Mouse (Mus musculus) forebrain, embryonic 14.5 days (tissue): ENCODE results near the gene Rgs9. TPM values are rescaled to one million over a fixed set of nuclear protein-coding genes. Genes with fewer than 3 reads are reported as not detected.

Experiments
- ATAC-seq: fragments of 200-750 bp; cut with Nextera tagmentation; 2 replicates; pipeline ENCODE4 v1.8.0; 2017; ENCODE audit warnings: mild to moderate bottlenecking, moderate library complexity
- DNase-seq: peaks from one replicate; pipeline ENCODE4 v3.0.0-alpha.2; 2015; ENCODE audit warnings: low spot score
- H3K27ac ChIP-seq: fragments of 300-500 bp; sonication (generic); 2 replicates; pipeline ENCODE4 v1.5.1; 2014; ENCODE audit warnings: low read depth, mild to moderate bottlenecking, control low read depth, low read length, moderate library complexity
- H3K27me3 ChIP-seq: fragments of 300-500 bp; sonication (generic); replicated peaks from 2 replicates; pipeline ENCODE4 v1.6.1; 2014; ENCODE audit warnings: low read length, control low read depth, mixed read lengths; ENCODE audit not compliant: control insufficient read depth, insufficient read depth
- H3K36me3 ChIP-seq: fragments of 300-500 bp; sonication (generic); 2 replicates; pipeline ENCODE4 v1.6.1; 2014; ENCODE audit warnings: low read length, control low read depth; ENCODE audit not compliant: control insufficient read depth, insufficient read depth
- H3K4me1 ChIP-seq: fragments of 300-500 bp; sonication (generic); 2 replicates; pipeline ENCODE4 v1.6.1; 2014; ENCODE audit warnings: antibody characterized with exemption, low read length, control low read depth; ENCODE audit not compliant: control insufficient read depth, insufficient read depth
- H3K4me2 ChIP-seq: fragments of 300-500 bp; sonication (generic); 2 replicates; pipeline ENCODE4 v1.6.1; 2014; ENCODE audit warnings: mild to moderate bottlenecking, control low read depth, low read length
- H3K4me3 ChIP-seq: fragments of 300-500 bp; sonication (generic); 2 replicates; pipeline ENCODE4 v1.5.1; 2014; ENCODE audit warnings: low read depth, low read length, control low read depth
- H3K9ac ChIP-seq: fragments of 300-500 bp; sonication (generic); 2 replicates; pipeline ENCODE4 v1.6.1; 2014; ENCODE audit warnings: mild to moderate bottlenecking, low read length, control low read depth, moderate library complexity
- H3K9me3 ChIP-seq: fragments of 300-500 bp; sonication (generic); replicated peaks from 2 replicates; pipeline ENCODE4 v1.6.1; 2016; ENCODE audit warnings: low read length, control low read depth, mixed read lengths; ENCODE audit not compliant: control insufficient read depth
- WGBS: fragments of 180-500 bp; shearing (Covaris S2); extraction: QIAGEN DNeasy Blood & Tissue Kit; methylation state at CpG from one replicate; pipeline ENCODE4 v1.1.7; 2014; 5-methylcytosine and 5-hydroxymethylcytosine counted together
- polyA plus RNA-seq: library from polyadenylated mRNA; unstranded; fragments of >200 nt; fragmentation: Nextera tagmentation; extraction: Ambion mirVana; gene quantifications from 2 replicates; pipeline ENCODE4 v1.2.1, GENCODE M21; 2014

Gene Rgs9
- polyA plus RNA-seq, 1 experiment from 2014 or later: 4.3 TPM

- Histone ChIP-seq H3K4me1 (peaks cover 11% of the 10 kb centered on the region), H3K4me2 (no peak overlapping the region), H3K27ac (no peak overlapping the region), H3K27me3 (no peaks in the 10 kb centered on the region), H3K9me3 (no peaks in the 10 kb centered on the region), H3K9ac (no peak overlapping the region), H3K4me3 (no peak overlapping the region), H3K36me3 (no peaks in the 10 kb centered on the region)
- WGBS: 89% methylated on average over 6 of the region's 6 CpGs
- DNase-seq (no peak), ATAC-seq (no peak)
These were observed 59.3 kb downstream of the Rgs9 start for GRCm38 (mm10) chr11:109238671-109239070.

DNA sequence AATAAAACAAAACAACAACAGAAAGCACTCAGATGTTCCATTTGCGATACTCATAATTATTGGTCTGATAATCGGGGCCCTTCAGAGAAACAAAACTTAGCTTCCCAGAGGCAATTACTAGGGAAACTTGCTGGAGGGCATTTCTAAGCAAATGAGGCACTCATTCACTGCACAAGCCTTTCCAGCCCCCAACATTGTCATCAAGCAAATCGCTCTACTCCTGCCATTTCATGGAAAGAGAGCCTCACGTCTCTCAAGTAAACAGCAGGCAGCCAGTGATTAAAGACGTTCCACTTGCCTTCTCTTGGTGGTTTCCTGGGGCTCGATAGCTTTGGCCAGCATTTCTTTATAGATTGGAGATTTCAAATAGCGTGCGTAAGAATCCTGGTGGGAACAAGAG lies 60.1 kb downstream of the Rgs9 start:
- peak; percentile 61 for DNase-seq
- Histone ChIP-seq H3K27me3 (no peaks in the 10 kb centered on the region), H3K4me3 (no peak overlapping the region), H3K9ac (no peak overlapping the region), H3K4me1 (peaks cover 11% of the 10 kb centered on the region), H3K27ac (no peak overlapping the region), H3K4me2 (no peak overlapping the region), H3K9me3 (no peaks in the 10 kb centered on the region), H3K36me3 (no peaks in the 10 kb centered on the region)
- 3% methylated on average over 8 of the region's 8 CpGs for WGBS
- no peak for ATAC-seq

DNA sequence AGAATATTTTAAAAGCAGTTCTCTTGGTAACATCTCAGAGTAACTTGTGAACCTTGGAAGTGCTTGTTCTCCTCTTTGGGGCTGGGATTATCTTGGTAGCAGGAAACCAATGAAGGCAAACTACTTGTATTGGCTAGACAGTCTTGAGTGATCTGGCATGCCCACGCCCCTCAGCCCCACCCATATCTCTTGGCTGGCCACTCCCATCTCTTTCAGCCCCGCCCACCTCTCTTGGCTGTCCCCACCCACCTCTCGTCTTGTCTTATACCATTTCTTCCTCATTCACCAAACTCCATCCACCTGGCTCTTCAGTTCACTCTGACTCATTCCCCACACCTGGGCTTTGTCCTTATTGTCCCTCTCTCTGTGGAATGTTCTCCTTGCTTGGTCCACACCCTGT lies 64.3 kb downstream of the Rgs9 start:
- Histone ChIP-seq H3K9ac (no peak overlapping the region), H3K36me3 (no peaks in the 10 kb centered on the region), H3K27me3 (no peaks in the 10 kb centered on the region), H3K4me2 (no peak overlapping the region), H3K27ac (no peak overlapping the region), H3K4me3 (no peak overlapping the region), H3K4me1 (peaks cover 11% of the 10 kb centered on the region), H3K9me3 (no peaks in the 10 kb centered on the region)
- ATAC-seq (no peak), DNase-seq (no peak)
- WGBS: 78% methylated on average over 3 of the region's 3 CpGs

GRCm38 (mm10) chr11:109232811-109233210 lies 65.1 kb downstream of the Rgs9 start:
- no peak for ATAC-seq
- Histone ChIP-seq H3K36me3 (no peaks in the 10 kb centered on the region), H3K4me2 (no peak overlapping the region)

DNA sequence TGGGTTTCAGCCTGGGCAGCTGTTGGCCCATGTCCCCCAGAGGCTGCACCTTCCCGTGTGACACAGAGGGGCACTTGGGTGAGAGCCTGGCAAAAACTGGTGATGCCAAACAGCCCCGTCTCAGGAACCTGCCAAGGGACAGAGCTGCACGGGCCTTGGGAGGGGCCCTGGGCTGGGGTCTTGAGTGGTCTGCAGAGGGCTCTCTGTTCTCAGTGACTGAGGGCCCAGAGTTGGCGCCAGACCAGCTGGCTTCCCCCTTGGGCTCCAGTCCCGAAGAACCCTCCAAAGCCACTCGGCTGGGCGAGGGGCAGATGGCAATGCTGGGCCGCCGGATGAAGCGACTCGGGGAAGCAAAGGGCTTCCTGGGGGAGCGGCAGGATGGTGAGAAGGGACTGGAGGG lies 70.8 kb downstream of the Rgs9 start:
- no peak overlapping the region for H3K4me3 ChIP-seq
- H3K9me3 ChIP-seq: no peaks in the 10 kb centered on the region
- 73% methylated on average over 12 of the region's 12 CpGs for WGBS
- H3K4me2 ChIP-seq: no peak overlapping the region
- no peak overlapping the region for H3K9ac ChIP-seq
- H3K36me3 ChIP-seq: no peaks in the 10 kb centered on the region
- DNase-seq (peak; percentile 20), ATAC-seq (no peak)
- H3K27me3 ChIP-seq: no peaks in the 10 kb centered on the region
- H3K4me1 ChIP-seq: no peaks in the 10 kb centered on the region
- no peak overlapping the region for H3K27ac ChIP-seq

More at GRCm38 (mm10) chr11:109232811-109233210, 65.1 kb downstream of the Rgs9 start:
- no peak overlapping the region for H3K4me3 ChIP-seq
- no peaks in the 10 kb centered on the region for H3K9me3 ChIP-seq
- no peaks in the 10 kb centered on the region for H3K27me3 ChIP-seq
- H3K9ac ChIP-seq: no peak overlapping the region
- DNase-seq: no peak
- no peak overlapping the region for H3K27ac ChIP-seq
- H3K4me1 ChIP-seq: peaks cover 5% of the 10 kb centered on the region
- WGBS: 86% methylated on average over 6 of the region's 6 CpGs

DNA sequence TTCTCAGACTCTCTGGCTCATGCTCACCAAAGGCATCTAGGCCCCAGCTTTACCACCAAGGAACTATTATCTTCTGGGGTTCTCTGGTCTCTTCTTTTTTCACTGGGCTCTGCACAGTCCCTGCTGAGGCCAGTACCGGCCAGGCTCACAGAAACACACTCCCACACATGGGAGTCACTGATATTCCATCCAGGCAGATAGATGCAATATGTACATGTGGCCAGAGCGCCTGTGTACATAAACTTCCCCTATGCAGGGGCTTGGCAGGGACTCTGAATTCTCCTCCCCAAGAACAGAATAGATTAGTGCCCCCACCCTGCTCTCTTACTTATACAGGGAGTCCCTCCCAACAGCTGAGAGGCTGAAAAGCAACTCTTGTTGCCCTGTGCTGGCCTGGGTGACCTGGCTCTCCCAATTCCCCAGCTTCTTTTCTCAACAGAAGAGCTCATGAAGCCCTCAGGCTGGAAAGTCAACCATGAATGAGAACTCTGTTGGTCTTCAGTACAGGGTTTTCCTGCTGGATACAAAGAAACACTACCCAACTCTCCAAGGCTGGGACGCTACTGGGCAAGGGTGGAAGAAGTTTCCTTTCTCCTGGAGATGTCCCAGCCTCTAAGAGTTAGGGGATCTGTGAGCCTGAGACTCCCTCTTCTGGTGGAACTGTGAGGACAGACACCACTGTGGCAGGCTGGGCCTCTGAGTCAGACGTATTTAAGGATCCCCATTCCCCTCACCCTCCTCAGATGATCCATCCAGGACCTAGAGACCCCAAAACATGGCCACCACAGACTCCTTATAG lies 76.5 kb downstream of the Rgs9 start:
- H3K27me3 ChIP-seq: no peaks in the 10 kb centered on the region
- H3K9ac ChIP-seq: no peak overlapping the region
- no peak overlapping the region for H3K4me2 ChIP-seq
- DNase-seq: peak; percentile 36
- WGBS: 45% methylated on average over 4 of the region's 4 CpGs
- H3K36me3 ChIP-seq: no peaks in the 10 kb centered on the region
- H3K4me3 ChIP-seq: no peak overlapping the region
- H3K4me1 ChIP-seq: 0 out of 2 replicates have a peak, but pooled peaks cover 5% of the 10 kb centered on the region
- ATAC-seq: no peak
- no peak overlapping the region for H3K27ac ChIP-seq
- no peaks in the 10 kb centered on the region for H3K9me3 ChIP-seq

DNA sequence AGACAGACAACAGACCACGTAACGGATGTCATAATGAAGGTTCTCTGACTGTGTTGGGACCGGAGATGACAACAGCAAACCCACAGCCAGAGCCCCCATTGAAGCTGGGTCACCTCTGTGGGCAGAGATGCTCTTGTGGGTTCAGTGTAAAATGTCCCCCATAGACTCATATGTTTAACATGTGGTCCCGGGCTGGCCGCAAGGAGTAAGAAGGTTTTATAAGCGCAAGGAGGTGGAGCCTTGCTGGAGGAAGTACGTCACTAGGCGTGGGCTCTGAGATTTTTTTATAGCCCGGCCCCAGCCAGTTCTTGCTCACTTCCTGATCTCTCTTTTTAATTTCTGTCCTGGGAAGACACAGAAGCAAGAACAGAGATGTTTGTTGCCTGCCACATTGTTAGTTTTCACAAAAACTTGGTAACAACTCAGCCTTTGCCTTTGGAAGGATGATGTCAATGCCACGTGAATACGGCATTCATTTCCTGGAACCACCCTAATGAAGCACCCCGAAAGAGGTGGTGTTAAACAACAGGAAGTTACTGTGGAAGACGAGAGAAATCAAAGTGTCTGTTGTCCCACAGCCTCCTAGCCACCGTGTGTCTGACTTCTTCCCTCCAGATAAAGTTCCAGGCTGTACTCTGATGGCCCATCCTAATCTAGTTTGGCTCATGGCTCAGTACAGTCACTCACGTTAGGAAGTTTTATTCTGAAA lies 79.1 kb downstream of the Rgs9 start:
- Histone ChIP-seq H3K4me2 (no peak overlapping the region), H3K4me1 (0 out of 2 replicates have a peak, but pooled peaks cover 5% of the 10 kb centered on the region), H3K9ac (no peak overlapping the region), H3K9me3 (no peaks in the 10 kb centered on the region), H3K36me3 (no peaks in the 10 kb centered on the region), H3K4me3 (no peak overlapping the region), H3K27ac (no peak overlapping the region), H3K27me3 (no peaks in the 10 kb centered on the region)
- no peak for DNase-seq
- WGBS: 81% methylated on average over 15 of the region's 15 CpGs
- ATAC-seq: no peak

GRCm38 (mm10) chr11:109217827-109218536 lies 79.9 kb downstream of the Rgs9 start:
- Histone ChIP-seq H3K4me1 (0 out of 2 replicates have a peak, but pooled peaks cover 5% of the 10 kb centered on the region), H3K4me2 (no peak overlapping the region), H3K36me3 (no peaks in the 10 kb centered on the region), H3K27me3 (no peaks in the 10 kb centered on the region), H3K4me3 (no peak overlapping the region), H3K27ac (no peak overlapping the region), H3K9ac (no peak overlapping the region), H3K9me3 (no peaks in the 10 kb centered on the region)
- 35% methylated on average over 12 of the region's 12 CpGs for WGBS
- peak; percentile 62 for ATAC-seq
- peak; percentile 60 for DNase-seq
